Mouse (Mus musculus) neutrophil, adult 5-6 weeks (primary cell): ENCODE results near the gene Nfil3. TPM values are rescaled to one million over a fixed set of nuclear protein-coding genes. Genes with fewer than 3 reads are reported as not detected.

Experiments
- ATAC-seq: fragments of 151-379, 151-347 bp; 2 replicates; pipeline ENCODE4 v1.8.0; 2017; ENCODE audit warnings: mild to moderate bottlenecking, moderate TSS enrichment; ENCODE audit not compliant: insufficient number of reproducible peaks, poor library complexity, low FRiP score, severe bottlenecking; ENCODE audit errors: extremely low read depth
- total RNA-seq: library from RNA; stranded (forward); fragments of 200-1000 nt; gene quantifications from 2 replicates; pipeline ENCODE4 v1.2.3, GENCODE M21; 2017

Gene Nfil3
- total RNA-seq, 1 experiment from 2014 or later = 37.8 TPM

DNA sequence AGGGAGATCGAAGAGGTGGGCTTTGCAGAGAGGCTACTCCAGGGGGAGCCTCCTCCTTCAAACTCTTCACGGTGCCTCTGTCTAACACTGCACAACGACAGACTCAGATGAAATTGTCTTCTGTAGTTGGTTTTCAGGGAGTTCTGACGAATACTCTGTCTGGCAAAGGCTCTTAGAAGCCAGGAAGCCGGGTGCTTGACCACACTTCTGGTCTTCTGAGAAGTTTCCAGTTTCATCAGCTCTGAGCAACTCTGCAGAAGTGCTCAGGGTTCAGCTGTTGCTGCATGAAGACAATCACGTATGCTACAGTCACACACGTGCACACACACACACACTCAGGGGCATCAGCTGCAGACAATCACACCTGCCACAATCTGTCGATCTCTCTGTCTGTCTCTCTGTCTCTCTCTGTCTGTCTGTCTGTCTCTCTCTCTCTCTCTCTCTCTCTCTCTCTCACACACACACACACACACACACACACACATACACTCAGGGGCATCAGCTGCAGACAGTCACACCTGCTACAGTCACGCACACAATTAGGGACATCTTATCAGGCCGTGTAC is 5.4 kb upstream of the Nfil3 start:
- ATAC-seq = no peak

- ATAC-seq = peak; percentile 40; the same call in 1 of the 2 replicates
These were observed 4.8 kb upstream of the Nfil3 start for GRCm38 (mm10) chr13:52985508-52986214.

- peak; percentile 51 for ATAC-seq
These were observed 1.8 kb upstream of the Nfil3 start for GRCm38 (mm10) chr13:52982703-52983102.

GRCm38 (mm10) chr13:52981441-52982281 is 788 bp upstream of the Nfil3 start:
- ATAC-seq = no peak

DNA sequence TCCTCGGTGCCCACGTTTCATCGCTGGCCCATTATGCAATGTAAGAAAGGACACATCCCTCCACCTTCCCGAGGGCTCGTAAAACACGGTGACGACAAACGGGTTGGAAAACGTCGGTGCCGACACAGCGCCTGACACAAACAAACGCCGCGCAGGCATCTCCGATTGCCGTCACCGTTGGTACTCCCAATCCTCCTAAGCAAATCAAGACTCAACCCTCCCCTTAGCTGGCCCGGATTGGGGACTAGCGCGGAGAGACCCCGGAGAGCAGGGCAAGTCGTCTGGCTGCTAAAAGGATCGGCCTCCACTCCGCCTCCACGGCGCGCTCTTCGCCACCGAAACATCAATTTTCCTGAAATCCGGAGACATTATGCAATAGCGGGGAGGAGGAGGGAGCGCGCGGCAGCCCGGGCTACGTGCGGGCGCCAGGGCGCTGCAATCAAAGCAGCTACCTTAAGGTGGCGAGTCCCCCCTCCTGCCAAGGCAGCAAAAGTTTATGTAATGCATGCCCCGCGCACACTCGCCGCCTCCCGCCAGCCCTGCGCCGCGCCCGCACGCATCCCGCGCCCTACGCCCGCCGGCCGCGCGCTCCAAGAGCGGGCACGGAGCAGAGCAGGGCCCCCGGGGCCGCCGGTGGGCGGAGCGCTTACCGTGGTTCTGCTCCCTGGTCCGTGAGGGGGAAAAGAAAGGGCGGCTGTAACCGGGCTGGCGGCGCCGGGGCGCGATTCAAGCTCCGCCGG is 492 bp downstream of the Nfil3 start:
- ATAC-seq = no peak

- ATAC-seq = no peak
These were observed 1.4 kb downstream of the Nfil3 start for GRCm38 (mm10) chr13:52979331-52980051.

- no peak for ATAC-seq
These were observed 2.4 kb downstream of the Nfil3 start for GRCm38 (mm10) chr13:52978321-52978981.

- ATAC-seq = no peak
These were observed 3.1 kb downstream of the Nfil3 start for GRCm38 (mm10) chr13:52977757-52978156.

- no peak for ATAC-seq
These were observed 3.7 kb downstream of the Nfil3 start for GRCm38 (mm10) chr13:52977221-52977609.

DNA sequence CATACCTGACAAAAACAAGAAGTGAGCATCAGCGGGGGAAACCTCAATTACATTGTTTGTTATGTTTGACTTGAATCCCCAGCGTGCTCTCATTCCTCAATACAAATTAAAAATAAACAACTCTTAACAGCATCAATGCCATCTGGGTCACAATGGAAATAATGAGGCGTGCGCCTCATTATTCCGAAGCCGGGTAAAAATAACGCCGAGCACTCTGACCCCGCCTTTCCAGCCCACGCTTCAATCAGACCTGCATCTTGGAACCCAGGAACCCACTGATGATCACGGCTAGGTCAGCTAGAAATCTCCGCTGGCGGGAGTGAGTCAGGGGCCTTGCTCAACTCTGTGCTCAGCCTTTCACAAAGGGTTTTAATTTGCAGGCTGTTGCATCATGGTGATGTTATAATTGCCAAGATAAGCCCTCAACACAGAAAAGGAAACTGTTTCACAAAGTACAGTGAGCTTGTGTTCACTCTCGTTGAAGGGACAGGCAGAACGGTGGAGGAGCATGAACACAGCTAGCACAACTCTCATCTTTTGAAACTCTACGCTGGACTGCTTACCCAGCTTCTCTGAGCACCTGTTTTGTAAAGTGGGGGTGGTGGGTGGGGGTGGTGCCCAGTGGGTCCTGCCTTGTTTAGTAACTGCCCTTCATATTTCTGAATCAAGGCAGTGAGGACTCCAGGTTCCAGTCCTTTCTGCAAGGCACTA is 4.2 kb downstream of the Nfil3 start:
- ATAC-seq = no peak

DNA sequence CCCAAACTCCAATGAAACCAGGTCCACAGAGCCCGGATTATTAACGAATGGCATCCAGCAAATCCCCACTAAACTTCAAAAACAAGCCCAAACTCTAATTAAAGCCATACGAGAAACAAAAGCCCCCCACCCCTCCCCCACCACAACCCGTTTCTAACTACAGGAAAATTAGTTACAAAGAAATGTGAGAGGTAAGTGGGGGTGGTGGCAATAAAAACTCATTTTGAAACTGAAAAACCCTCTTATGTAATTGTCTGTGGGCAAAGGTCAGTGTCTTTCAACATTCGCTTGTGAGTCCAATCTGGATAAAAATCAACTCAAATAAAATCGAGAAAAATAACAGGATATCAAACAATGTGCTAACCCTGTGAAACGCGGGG is 4.8 kb downstream of the Nfil3 start:
- no peak for ATAC-seq

DNA sequence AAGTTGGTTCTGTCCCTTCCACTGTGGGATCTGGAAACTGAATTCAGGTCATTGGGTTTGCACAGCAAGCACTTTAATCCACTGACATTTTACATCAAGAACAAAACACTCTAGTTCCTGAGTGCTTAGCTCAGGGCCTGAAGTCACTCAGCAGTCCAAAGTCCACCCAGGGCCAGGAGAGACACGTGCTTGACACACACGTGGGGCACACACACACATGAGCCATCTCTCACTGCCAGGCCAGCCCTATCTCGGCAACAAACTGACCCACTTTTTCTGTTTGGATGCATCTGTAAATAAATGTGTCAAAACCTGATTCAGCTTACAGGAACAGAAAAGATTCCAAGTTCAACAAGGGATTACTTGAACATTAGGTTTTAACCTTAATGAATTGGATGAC is 6.2 kb downstream of the Nfil3 start:
- no peak for ATAC-seq

DNA sequence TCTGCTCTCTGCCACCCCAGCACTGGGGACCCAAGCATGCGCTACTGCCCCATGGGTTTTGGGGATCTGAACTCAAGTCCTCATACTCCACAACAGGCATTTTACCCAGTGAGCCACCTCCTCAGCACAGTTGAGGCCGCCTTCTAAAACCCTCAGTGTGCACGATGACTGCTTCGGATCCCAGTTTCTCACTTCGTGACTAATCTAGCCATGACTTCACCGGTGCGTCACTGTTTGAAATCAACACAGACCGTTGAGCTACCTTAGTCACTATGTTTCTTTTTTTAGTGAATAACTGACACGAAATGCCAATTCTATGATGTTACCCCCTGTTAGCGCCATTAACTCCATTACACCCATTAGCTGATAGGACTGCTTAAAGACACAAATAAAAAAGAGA is 7.4 kb downstream of the Nfil3 start:
- no peak for ATAC-seq

DNA sequence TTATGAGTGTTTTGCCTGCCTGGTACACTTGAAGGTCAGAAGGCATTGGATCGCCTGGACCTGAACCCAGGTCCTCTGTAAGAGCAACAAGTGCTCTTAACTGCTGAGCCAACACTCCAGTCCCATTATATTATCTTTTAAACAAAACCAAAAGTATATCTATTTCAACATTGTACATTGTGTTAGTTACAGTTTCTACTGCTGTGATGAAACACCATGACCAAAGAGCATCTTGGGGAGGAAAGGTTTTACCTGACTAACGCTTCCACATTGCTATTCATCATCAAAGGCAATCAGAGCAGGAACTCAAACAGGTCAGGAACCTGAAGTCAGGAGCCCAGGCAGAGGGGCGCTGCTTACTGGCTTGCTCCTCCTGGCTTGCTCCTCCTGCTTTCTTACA is 8.2 kb downstream of the Nfil3 start:
- ATAC-seq = no peak

DNA sequence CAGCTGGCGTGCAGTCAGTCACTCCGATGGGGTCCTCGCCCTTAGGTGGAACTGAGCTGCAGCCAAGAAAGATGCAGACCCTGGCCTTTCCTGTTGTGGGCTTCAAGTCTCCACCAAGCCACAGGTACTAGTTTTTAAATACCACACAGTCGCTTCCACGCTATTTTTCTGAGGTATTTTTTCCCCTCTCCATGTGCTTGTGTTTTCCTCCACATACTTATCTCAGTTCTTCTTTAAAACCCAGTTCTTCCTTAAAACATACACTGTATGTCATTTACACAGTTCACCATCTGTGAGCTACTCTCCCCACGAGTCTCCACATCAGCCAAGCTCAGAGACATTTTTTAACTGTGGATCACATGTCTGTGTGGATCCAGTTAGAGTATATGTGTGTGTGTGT is 10.0 kb downstream of the Nfil3 start:
- no peak for ATAC-seq

GRCm38 (mm10) chr13:52962922-52963321 is 18.0 kb downstream of the Nfil3 start:
- ATAC-seq = no peak

- no peak for ATAC-seq
These were observed 18.5 kb downstream of the Nfil3 start for GRCm38 (mm10) chr13:52962361-52962760.
